Mouse (Mus musculus) left cerebral cortex, postnatal 36 days (tissue): ENCODE measurements around the gene Mmp9. TPM values are rescaled to one million over a fixed set of nuclear protein-coding genes. Genes with fewer than 3 reads are reported as not detected.
A peak's percentile ranks its signal among the peaks of the same experiment; 100 is the strongest.

Source experiments
- DNase-seq, 2 experiments: peaks; one replicate each; pipeline ENCODE4 v3.0.0; 2021 to 2022; ENCODE audit warnings: low spot score in 2 of 2, mixed read lengths in 1 of 2
- intact Hi-C: fragments of 180-260 bp; cut with DNase I; formaldehyde crosslinking; loops from one replicate; pipeline ENCODE4 v1.15.1; 2025
- total RNA-seq, 2 experiments: library from RNA; stranded (reverse); gene quantifications; 2 replicates each; pipeline ENCODE4 v1.2.3; 2021

Mmp9 gene
- total RNA-seq, 2 experiments from 2014 or later, result 1.7 to 2.1 TPM

DNA sequence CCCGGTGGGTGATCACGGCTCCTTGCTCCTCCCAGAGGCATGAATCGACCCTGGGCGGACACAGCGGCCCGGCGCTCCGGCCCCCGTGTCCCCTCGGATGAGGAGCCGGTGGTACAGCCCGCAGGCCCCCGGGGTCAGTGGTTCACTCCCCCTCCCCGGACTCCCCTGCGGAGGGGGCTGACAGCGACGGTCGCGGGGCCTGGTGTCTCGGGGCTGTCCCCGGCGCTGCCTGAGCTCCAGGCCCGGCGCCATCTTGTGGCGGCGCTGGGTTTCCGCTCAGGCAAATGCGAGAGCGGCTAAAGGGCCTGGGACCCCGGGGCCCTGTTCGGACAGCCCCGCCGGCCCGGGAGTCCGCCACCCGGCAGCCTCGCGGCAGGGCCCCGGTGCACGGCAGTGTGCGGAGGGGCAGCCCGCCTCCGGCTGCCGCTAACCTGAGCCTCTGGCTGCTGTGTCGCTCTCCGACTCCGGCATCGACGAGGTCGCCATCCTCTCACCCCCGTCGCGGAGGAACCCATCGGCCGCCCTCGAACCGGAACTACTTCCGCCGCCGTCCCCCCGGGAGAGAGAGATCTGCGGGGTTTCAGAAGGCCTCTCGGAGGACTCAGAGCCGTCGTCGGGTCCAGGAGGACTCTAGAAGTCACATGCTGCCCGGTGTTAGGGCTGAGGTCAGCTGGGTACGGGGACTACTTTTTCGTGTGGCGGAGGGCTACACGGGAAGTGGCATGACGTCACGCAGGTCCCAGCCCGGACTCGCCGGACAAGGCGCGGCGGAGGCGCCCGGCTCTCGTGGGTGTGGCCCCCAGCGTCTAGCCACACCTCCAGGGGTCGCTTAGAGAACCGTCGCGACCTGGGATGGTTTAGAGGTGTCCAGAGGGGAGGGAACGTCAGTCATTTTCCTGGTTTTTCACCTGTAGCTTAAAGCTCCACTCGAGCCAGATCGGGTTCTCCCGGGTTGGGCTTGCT, 29.2 kb upstream of the Mmp9 start, which contains the start of gene Zfp335:
Gene Zfp335, minus strand, starts transcription at position 672 of the 963 bp plus-strand sequence.
- DNase-seq, result peak; percentile 94 to 95

GRCm38 (mm10) chr2:164912151-164912550, 28.4 kb upstream of the Mmp9 start:
- intact Hi-C loops, result loop anchor here (2.0 kb wide), 1 partner anchor 123 kb away; the partner anchor contains the start of gene Ncoa5
- peak; percentile 62 to 64 for DNase-seq

More for the DNA sequence above, 29.2 kb upstream of the Mmp9 start, which contains the start of gene Zfp335:
- intact Hi-C loops, result loop anchor here (2.0 kb wide), 2 partner anchors 33 to 123 kb away; partner anchors contain the start of genes Ncoa5 and Pcif1

- no peak for DNase-seq
- intact Hi-C loops, result loop anchor here (2.0 kb wide), 1 partner anchor 122 kb away; the partner anchor contains the start of gene Ncoa5
Observed at GRCm38 (mm10) chr2:164912749-164913427, 27.7 kb upstream of the Mmp9 start.

DNA sequence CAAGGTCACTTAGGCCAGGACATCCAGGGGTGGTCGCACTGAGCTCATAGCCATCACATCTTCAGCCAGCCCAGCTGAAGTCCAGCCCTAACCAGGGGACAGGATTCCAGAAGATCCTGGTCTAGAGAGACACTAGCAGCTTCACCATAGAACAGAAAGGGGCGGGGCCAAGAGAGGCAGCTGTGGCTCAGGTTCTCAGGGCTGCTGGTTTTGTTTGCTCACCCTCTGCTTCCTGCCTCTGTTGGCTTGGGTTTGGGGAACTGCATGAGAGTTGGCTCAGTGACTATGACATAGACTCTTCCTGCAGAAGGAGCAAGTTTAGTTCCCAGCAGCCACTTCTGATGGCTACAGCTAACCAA, 27.2 kb upstream of the Mmp9 start:
- no peak for DNase-seq
- intact Hi-C loops, result loop anchor here (2.0 kb wide), 1 partner anchor 121 kb away; the partner anchor contains the start of gene Ncoa5

DNA sequence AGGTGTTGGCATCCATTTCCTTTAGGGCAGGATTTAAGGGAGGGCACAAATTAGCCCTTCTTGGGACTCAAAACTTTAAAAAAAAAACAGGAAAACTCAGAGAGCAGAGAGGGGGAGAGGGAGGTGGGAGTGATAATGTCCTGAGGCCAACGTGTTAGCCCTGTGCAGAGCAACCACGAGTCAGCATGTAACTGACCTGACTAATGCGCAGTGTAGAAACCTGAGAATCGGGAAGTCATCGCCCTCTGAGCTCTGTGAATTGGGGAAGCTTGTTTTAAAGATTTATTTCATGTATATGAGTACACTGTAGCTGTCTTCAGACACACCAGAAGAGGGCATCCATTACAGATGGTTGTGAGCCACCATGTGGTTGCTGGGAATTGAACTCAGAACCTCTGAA, 23.8 kb upstream of the Mmp9 start:
- no peak for DNase-seq
- intact Hi-C loops, result no loop called here

DNA sequence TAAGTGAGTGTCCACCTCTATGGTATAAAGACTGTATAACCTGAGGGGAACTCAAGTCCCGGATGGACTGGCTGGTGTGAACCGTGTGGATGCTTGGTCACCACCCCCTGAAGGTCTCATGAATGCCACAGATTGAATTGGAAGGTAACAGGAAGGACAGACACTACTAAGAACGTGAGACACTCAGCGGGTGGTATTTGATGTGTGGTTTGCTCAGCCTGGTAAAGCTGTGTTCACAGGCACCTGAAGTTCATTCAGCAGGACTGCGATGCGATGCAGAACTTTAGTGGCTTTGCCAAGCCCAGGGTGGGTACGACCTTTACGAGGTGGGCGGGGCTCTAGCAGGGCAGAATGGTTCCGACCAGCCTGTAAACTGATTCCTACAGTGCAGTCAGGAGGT, 23.2 kb upstream of the Mmp9 start:
- intact Hi-C loops, result no loop called here

GRCm38 (mm10) chr2:164918325-164918724, 22.3 kb upstream of the Mmp9 start:
- no peak for DNase-seq
- intact Hi-C loops, result no loop called here

More for the DNA sequence above, 23.2 kb upstream of the Mmp9 start:
- no peak for DNase-seq

DNA sequence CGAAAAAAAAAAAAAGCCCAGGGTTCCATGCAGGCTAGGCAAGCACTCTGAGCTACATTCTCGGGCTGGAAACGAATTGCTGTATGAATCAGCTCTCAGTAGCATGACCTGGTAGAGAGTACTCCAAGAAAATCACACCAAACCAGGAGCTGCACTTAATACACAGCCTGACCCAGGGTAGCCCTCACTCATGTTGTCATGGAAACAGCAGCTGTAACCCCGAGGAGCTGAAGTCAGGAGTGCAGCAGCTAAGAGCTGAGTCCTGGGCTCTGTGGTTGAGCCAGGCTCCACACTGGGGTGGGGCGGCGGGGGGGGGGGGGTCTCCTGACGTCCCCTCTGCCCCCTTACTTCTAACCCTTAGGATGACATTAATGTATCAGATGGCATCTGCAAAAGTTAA, 18.6 kb upstream of the Mmp9 start:
- intact Hi-C loops, result no loop called here
- DNase-seq, result no peak

- intact Hi-C loops, result no loop called here
Observed at GRCm38 (mm10) chr2:164923291-164923690, 17.3 kb upstream of the Mmp9 start.

GRCm38 (mm10) chr2:164924100-164924857, 16.3 kb upstream of the Mmp9 start:
- intact Hi-C loops, result no loop called here
- peak; percentile 86 to 87 for DNase-seq

More at GRCm38 (mm10) chr2:164923291-164923690, 17.3 kb upstream of the Mmp9 start:
- DNase-seq, result no peak

GRCm38 (mm10) chr2:164930706-164931581, 9.6 kb upstream of the Mmp9 start:
- intact Hi-C loops, result no loop called here
- no peak for DNase-seq

DNA sequence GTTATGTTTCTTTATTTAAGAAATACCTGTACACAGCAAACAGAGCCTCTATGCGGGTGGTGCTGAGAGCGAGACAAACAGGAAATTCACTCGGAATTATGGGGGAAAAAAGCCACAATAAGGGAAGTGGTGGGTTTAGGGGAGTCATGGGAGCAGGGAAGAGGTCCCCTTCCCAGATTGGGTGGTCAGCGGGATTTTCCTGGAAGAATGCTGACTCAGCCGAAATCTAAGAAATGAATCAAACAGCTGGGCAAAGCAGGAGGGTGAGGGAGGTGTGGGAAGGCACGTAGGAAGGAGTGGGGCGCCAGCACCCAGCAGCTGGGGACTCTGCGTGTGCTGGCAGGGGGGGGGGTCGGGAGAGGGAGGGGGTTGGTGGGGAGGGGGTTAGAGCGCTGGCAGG, 7.0 kb upstream of the Mmp9 start:
- DNase-seq, result no peak
- intact Hi-C loops, result no loop called here

- intact Hi-C loops, result no loop called here
Observed at GRCm38 (mm10) chr2:164935991-164936390, 4.6 kb upstream of the Mmp9 start.

DNA sequence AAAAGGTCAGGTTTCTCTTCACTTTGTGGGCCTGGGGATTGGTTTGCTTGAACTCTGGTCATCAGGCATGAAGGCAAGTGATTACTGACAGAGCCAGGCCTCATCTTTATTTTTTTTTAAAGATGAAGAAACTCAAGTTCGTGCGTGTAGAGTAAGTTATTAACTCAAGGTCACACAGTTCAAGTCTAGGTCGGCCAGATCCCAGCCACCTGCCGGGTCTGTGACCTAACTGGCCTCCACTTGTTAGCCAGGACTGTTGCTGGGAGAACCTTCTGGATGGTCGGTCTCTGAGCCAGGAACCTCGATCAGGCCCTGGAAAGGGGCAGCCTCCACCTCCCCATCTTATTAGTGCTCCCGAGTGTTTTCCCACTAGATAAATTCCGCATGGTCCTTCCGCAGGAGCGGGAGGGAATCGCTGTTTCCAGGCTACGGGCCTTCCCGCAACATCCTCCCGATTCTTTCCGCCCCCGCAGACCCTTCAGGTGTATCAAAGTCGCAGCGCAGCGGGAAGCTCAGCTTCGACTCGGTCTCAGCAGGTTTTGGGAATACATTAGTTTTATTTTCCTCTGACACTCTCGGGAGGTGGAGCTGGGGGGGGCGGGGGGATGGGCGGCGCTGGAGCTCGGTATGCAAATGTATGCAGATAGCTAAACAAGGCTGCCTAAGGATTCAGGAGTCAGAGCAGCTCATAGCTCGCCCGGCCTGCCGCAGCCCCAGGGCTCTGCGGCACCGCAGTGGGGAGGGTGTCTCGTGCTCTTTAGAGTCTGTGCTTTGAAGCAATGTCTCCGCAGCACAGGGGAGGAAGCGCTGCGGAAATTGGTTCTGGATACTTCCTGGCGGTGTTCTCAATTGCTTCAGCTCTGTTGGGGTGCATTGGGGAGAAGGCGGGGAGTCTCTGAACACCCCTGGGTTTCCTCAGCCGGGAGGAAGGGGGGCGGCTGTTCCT, 2.2 kb upstream of the Mmp9 start:
- intact Hi-C loops, result no loop called here
- peak; percentile 68 to 69 for DNase-seq

More at GRCm38 (mm10) chr2:164935991-164936390, 4.6 kb upstream of the Mmp9 start:
- DNase-seq, result no peak

DNA sequence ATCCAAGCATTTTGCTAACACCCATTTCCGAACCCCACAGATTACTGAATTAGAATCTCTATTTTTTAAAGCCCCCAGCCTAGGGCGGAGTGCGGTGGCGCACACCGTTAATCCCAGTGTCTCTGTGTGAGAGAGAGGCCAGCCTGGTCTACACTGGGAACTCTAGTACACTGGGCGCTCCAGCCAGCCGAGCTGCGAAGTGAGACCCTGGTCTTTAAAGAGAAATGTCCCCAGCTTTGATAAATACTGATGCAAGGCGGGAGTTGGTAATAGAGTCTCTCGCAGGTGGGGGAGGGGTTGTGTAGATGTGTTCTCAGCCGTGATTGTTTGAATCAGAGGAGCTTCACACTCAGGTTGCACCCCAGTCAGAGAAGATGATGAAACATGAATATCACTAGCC, 1.5 kb upstream of the Mmp9 start:
- intact Hi-C loops, result no loop called here
- peak; percentile 27 to 28 for DNase-seq

DNA sequence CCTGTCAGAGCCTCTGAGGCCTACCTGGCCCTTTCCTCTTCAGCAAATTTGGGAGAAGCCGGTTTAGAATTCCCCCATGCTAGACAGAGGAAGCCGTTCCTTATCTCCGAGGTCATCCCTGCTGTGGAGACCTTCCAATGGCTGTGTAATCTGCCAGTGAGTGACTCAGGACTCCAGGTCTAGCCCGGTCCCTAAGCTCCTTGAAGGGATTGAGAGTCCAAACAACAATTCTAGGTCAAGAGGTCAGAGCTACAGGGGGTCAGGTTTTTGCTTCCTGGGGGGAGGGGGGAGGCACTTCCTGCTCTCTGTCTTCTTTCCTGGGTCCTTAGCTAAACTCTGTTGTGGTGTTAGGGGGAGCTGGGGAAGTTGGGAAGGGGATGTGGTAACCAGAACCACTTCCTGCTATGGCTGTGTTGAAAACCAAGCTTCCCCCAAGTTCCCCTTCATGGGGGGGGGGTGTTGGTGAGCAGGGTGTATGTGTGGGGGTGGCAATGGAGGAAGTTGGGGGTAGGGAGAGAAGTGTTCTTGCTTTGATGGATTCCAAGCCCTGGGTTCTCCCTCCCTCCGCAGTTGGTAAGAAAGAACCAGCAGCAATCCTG, 2.2 kb downstream of the Mmp9 start:
- no peak for DNase-seq
- intact Hi-C loops, result no loop called here

DNA sequence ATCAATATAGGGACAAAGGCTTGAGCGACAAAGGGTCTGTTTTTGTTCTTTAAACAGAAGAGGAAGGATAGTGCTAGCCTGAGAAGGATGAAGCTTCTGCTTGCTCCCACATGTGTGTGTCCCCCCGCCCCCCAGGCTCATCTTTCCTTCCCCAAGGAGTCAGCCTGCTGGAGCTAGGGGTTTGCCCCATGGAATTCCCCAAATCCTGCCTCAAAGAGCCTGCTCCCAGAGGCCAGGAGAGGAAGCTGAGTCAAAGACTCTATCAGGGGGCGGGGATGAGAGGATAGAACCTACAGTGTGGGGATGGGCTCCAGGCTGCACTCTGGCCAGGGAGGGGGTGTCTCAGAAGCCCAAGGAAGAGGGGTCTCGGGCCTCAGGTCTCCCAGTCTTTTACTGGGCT, 6.9 kb downstream of the Mmp9 start:
- DNase-seq, result no peak
- intact Hi-C loops, result no loop called here
